Mouse (Mus musculus): ENCODE data around the gene Atf7. TPM values are rescaled to one million over a fixed set of nuclear protein-coding genes. Genes with fewer than 3 reads are reported as not detected.

Gene Atf7
- polyA plus RNA-seq, 1 experiment from 2014 or later = 37.4 TPM

- Histone ChIP-seq H3K27ac (ENCODE audit: low read length) (no peak overlapping the region), H3K27me3 (replicated peaks; ENCODE audit: insufficient read depth, low read length) (no peaks in the 10 kb centered on the region), H3K4me2 (replicated peaks; ENCODE audit: low read depth, low read length) (no peak overlapping the region), H3K4me3 (ENCODE audit: low read depth, low read length) (no peak overlapping the region), H3K36me3 (ENCODE audit: insufficient read depth, low read length) (no peaks in the 10 kb centered on the region; the same call in 1 of the 2 replicates), H3K9ac (replicated peaks; ENCODE audit: low read depth) (no peak overlapping the region), H3K4me1 (ENCODE audit: insufficient read depth, low read depth, low read length) (no peaks in the 10 kb centered on the region), H3K9me3 (ENCODE audit: low read length) (no peaks in the 10 kb centered on the region)
- ATAC-seq = no peak
- no peak for TF ChIP-seq CTCF (IDR thresholded peaks at IDR 0.05)
- DNase-seq (ENCODE audit: low spot score) = no peak
- 93% methylated on average over 1 of the region's 1 CpGs for WGBS
These were observed 62.8 kb downstream of the Atf7 start for GRCm38 (mm10) chr15:102562491-102562890.

- H3K4me2 ChIP-seq (replicated peaks; ENCODE audit: low read depth, low read length) = no peak overlapping the region
- no peak overlapping the region for H3K4me3 ChIP-seq (ENCODE audit: low read depth, low read length)
- ATAC-seq (no peak), DNase-seq (ENCODE audit: low spot score) (peak; percentile 25)
- TF ChIP-seq CTCF (IDR thresholded peaks at IDR 0.05) (peak; percentile 43), EP300 (IDR thresholded peaks at IDR 0.05) (no peak)
- H3K4me1 ChIP-seq (ENCODE audit: insufficient read depth, low read depth, low read length) = no peaks in the 10 kb centered on the region
- H3K27me3 ChIP-seq (replicated peaks; ENCODE audit: insufficient read depth, low read length) = no peaks in the 10 kb centered on the region
- H3K36me3 ChIP-seq (ENCODE audit: insufficient read depth, low read length) = peaks cover 14% of the 10 kb centered on the region; the same call in 1 of the 2 replicates
- H3K27ac ChIP-seq (ENCODE audit: low read length) = peak overlapping the region; percentile 12; the same call in 1 of the 2 replicates
- H3K9ac ChIP-seq (replicated peaks; ENCODE audit: low read depth) = no peak overlapping the region
- no peaks in the 10 kb centered on the region for H3K9me3 ChIP-seq (ENCODE audit: low read length)
These were observed 67.7 kb downstream of the Atf7 start for GRCm38 (mm10) chr15:102557580-102557979.

- Histone ChIP-seq H3K27ac (ENCODE audit: low read length) (no peak overlapping the region), H3K36me3 (ENCODE audit: insufficient read depth, low read length) (peaks cover 29% of the 10 kb centered on the region; the same call in 1 of the 2 replicates), H3K4me3 (ENCODE audit: low read depth, low read length) (no peak overlapping the region), H3K9ac (replicated peaks; ENCODE audit: low read depth) (no peak overlapping the region), H3K9me3 (ENCODE audit: low read length) (no peaks in the 10 kb centered on the region), H3K4me2 (replicated peaks; ENCODE audit: low read depth, low read length) (no peak overlapping the region), H3K27me3 (replicated peaks; ENCODE audit: insufficient read depth, low read length) (no peaks in the 10 kb centered on the region), H3K4me1 (ENCODE audit: insufficient read depth, low read depth, low read length) (no peaks in the 10 kb centered on the region)
- ATAC-seq (no peak), DNase-seq (ENCODE audit: low spot score) (no peak)
- WGBS = 98% methylated on average over 1 of the region's 1 CpGs
- TF ChIP-seq CTCF (IDR thresholded peaks at IDR 0.05) (no peak), EP300 (IDR thresholded peaks at IDR 0.05) (no peak)
These were observed 69.7 kb downstream of the Atf7 start for GRCm38 (mm10) chr15:102555581-102555980.

GRCm38 (mm10) chr15:102552599-102552998, 72.7 kb downstream of the Atf7 start:
- ATAC-seq = no peak
- TF ChIP-seq CTCF (IDR thresholded peaks at IDR 0.05) = no peak

DNA sequence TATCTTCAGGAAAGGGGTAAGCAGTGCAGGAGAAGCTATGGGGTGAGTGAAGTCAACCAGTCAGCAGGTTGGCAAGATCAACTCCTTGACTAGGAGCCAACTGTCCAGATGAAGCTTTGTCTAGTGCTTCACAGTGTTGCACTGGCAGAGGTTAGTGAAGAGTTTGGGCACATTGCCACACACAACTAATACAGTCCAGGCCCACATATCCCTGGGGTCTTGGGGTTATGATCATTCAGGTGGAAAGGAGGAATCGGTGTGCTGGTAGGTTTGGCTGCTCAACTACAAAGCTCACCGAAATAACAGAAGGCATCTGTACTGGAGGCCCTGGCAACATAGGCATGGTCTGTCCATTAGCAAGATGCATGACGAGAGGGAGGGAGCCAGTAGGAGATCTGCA, 77.8 kb downstream of the Atf7 start:
- Histone ChIP-seq H3K36me3 (ENCODE audit: insufficient read depth, low read length) (peaks cover 40% of the 10 kb centered on the region), H3K4me1 (ENCODE audit: insufficient read depth, low read depth, low read length) (no peaks in the 10 kb centered on the region), H3K27ac (ENCODE audit: low read length) (no peak overlapping the region), H3K9me3 (ENCODE audit: low read length) (no peaks in the 10 kb centered on the region), H3K4me2 (replicated peaks; ENCODE audit: low read depth, low read length) (no peak overlapping the region), H3K4me3 (ENCODE audit: low read depth, low read length) (no peak overlapping the region), H3K27me3 (replicated peaks; ENCODE audit: insufficient read depth, low read length) (no peaks in the 10 kb centered on the region), H3K9ac (replicated peaks; ENCODE audit: low read depth) (no peak overlapping the region)
- 98% methylated on average over 3 of the region's 3 CpGs for WGBS
- no peak for ATAC-seq
- TF ChIP-seq EP300 (IDR thresholded peaks at IDR 0.05) (no peak), CTCF (IDR thresholded peaks at IDR 0.05) (no peak)
- DNase-seq (ENCODE audit: low spot score) = no peak

More at GRCm38 (mm10) chr15:102552599-102552998, 72.7 kb downstream of the Atf7 start:
- Histone ChIP-seq H3K4me3 (ENCODE audit: low read depth, low read length) (no peak overlapping the region), H3K4me1 (ENCODE audit: insufficient read depth, low read depth, low read length) (no peaks in the 10 kb centered on the region), H3K4me2 (replicated peaks; ENCODE audit: low read depth, low read length) (no peak overlapping the region), H3K9me3 (ENCODE audit: low read length) (no peaks in the 10 kb centered on the region), H3K36me3 (ENCODE audit: insufficient read depth, low read length) (peaks cover 29% of the 10 kb centered on the region; the same call in 1 of the 2 replicates), H3K9ac (replicated peaks; ENCODE audit: low read depth) (no peak overlapping the region), H3K27me3 (replicated peaks; ENCODE audit: insufficient read depth, low read length) (no peaks in the 10 kb centered on the region), H3K27ac (ENCODE audit: low read length) (no peak overlapping the region)
- no peak for DNase-seq (ENCODE audit: low spot score)
- WGBS = 96% methylated on average over 5 of the region's 5 CpGs

DNA sequence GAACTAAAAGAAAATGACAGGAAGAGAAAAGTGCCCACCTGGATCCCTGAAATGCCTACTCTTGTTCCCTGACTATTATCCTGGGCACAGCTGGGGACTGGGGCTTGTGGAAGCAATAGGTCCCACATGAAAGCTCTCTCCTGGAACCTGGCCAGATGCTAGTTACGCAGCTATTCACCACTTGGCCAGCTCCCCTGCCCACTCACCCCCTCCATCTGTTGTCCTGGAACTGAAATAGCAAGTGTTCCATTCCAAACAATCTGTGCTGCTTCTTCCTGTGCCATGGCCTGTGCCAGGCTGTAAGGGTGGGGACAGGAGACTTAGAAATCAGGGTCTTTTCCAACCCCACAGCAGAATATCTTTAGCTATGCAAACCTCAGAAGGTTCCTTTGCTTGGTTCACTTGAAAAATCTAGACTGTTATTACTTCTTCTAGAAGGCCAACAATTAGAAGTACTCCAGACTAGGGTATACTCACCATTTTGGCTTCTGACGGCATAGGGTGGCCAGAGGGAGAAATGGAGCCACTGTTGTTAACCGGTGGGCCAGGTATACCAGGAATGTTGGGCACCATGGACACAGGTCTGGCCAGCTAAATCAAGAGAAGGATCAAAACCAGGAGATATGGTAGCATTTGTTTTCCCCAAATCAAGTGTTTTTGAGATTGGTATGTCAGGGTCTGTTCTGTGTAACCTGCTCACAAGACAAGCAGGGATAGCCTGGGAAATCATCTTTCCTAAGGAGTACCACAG, 78.4 kb downstream of the Atf7 start:
- Histone ChIP-seq H3K27ac (ENCODE audit: low read length) (no peak overlapping the region), H3K36me3 (ENCODE audit: insufficient read depth, low read length) (peaks cover 34% of the 10 kb centered on the region), H3K9me3 (ENCODE audit: low read length) (no peaks in the 10 kb centered on the region), H3K4me3 (ENCODE audit: low read depth, low read length) (no peak overlapping the region), H3K4me1 (ENCODE audit: insufficient read depth, low read depth, low read length) (no peaks in the 10 kb centered on the region), H3K27me3 (replicated peaks; ENCODE audit: insufficient read depth, low read length) (no peaks in the 10 kb centered on the region), H3K4me2 (replicated peaks; ENCODE audit: low read depth, low read length) (no peak overlapping the region), H3K9ac (replicated peaks; ENCODE audit: low read depth) (no peak overlapping the region)
- 62% methylated on average over 3 of the region's 3 CpGs for WGBS
- no peak for TF ChIP-seq EP300 (IDR thresholded peaks at IDR 0.05)
- peak; percentile 18; the same call in 1 of the 2 replicates for TF ChIP-seq CTCF (IDR thresholded peaks at IDR 0.05)
- 0 out of 2 replicates have a peak, but pooled peaks have one; percentile 11 for ATAC-seq
- DNase-seq (ENCODE audit: low spot score) = peak; percentile 30
